Mouse (Mus musculus): Measurements from ENCODE around the gene Polr2f.
A peak's percentile ranks its signal among the peaks of the same experiment; 100 is the strongest.

The Polr2f gene

DNA sequence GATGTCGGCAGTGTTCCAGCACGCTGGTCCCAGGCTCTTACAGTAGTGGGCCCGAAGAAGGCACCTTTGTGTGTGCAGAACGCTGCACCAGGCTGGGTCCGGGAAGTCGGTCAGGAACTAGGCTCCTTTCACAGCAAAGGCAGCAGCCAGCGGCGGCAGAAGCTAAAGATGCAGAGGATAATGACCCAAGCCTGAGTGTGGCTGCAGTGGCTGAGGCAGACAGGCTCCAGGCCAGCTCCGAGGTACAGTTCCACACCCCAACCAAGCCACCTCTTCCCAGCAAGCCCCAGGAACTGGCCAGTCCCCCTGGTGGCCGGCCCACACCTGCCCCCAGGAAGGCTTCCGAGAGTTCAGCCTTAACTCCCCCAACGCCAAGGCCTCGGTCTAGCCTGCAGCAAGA lies 18.3 kb upstream of the Polr2f start:
- DNase-seq = no peak

GRCm38 (mm10) chr15:79123751-79124150 lies 17.1 kb upstream of the Polr2f start:
- no peak for DNase-seq

- DNase-seq = no peak
These were observed 16.4 kb upstream of the Polr2f start for GRCm38 (mm10) chr15:79124331-79124875.

DNA sequence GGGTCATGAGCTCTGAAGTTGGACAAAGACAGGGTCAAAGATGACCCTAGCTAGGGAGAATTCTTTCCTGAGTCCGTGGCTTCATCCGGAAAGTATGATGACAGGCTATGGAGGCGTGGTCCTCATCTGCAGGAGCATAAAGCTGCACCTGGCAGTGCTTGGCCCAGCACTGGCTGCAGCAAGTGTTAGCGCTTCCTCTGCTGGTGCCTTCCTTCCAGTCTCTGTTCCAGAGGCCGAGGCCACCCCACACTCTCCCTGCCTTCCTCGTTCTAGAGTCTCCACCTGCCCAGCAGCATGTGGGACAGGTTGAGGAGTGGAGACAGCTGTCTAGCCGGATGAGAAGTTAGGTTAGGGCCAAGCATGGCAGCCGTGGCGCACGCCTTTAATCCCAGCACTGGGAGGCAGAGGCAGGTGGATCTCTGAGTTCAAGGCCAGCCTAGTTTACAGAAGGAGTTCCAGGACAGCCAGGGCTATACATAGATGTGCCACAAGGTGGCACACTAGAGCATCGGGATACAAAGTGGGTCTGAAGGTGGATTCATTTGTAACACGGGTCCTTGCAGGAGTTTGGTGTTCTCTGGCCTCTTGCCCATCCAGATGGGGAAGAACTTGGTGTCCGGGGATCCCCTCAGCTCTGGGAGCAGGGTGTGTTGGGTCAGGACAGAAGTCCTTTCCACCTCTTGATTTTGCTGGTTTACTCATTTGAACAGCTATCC lies 14.4 kb upstream of the Polr2f start:
- DNase-seq = peak; percentile 38

GRCm38 (mm10) chr15:79127101-79127500 lies 13.7 kb upstream of the Polr2f start:
- no peak for DNase-seq

- no peak for DNase-seq
These were observed 12.6 kb upstream of the Polr2f start for GRCm38 (mm10) chr15:79128208-79128607.

DNA sequence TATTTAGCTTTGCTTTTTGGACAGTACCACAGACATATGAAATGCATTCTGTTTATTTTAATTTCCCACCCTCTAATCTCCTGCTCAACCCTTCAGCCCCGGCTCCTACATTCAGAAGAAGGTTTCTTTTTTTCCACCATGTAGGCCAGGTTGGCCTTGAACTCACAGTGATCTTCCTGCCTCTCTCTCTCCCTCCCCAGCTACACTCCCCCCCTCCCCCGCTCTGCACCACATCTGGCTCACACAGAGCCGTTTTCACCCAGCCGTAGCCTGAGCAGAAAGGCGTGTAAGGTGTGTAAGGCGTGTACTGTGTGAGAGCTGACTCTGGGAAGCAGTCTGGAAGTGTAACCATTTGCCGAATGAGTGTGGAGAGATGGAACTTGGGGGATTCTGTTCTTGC lies 11.5 kb upstream of the Polr2f start:
- DNase-seq = no peak

DNA sequence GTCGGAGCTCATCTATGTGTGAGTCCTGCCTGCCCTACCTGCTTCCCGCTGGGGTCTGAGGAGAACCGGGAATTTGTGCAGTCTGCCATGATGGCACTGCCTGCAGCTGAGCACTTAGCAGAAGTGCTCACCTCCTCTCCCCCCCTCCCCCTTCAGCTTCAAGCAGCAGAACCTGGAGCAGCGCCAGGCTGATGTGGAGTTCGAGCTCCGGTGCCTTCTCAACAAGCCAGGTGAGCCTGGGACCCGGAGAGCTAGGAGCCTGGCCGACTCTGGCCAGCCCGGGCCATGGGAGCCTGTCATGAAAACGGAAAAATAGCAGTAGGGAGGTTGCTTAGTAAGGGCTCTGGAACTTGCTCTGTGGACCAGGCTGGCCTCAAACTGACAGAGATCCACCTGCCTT lies 10.0 kb upstream of the Polr2f start:
- DNase-seq = no peak

GRCm38 (mm10) chr15:79131442-79131841 lies 9.4 kb upstream of the Polr2f start:
- DNase-seq = no peak

DNA sequence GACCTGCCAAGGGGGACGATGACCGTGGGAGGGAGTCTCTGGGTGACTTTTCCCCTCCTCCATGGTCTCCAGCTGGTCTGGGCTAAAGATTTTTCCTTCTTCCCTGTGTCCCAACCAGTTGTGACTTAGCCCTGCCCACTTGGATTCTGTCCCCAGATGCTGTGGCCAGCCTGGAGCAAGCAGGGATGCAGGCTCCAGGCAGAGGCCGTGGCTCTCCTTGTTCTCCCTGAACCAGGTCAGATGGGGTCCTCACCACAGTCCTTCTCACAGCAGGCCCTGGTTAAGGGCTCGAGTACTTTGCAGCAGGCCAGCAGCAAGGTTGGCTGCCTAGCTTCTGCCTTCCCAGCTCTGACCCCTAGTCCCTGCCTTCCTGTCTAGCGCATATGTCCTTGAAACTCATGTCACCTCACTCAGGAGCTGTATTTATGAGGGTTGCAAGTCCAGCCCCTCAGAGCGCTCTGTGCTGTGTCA lies 7.6 kb upstream of the Polr2f start:
- DNase-seq = no peak

- DNase-seq = no peak
These were observed 6.1 kb upstream of the Polr2f start for GRCm38 (mm10) chr15:79134496-79135270.

GRCm38 (mm10) chr15:79135332-79135731 lies 5.5 kb upstream of the Polr2f start:
- no peak for DNase-seq

DNA sequence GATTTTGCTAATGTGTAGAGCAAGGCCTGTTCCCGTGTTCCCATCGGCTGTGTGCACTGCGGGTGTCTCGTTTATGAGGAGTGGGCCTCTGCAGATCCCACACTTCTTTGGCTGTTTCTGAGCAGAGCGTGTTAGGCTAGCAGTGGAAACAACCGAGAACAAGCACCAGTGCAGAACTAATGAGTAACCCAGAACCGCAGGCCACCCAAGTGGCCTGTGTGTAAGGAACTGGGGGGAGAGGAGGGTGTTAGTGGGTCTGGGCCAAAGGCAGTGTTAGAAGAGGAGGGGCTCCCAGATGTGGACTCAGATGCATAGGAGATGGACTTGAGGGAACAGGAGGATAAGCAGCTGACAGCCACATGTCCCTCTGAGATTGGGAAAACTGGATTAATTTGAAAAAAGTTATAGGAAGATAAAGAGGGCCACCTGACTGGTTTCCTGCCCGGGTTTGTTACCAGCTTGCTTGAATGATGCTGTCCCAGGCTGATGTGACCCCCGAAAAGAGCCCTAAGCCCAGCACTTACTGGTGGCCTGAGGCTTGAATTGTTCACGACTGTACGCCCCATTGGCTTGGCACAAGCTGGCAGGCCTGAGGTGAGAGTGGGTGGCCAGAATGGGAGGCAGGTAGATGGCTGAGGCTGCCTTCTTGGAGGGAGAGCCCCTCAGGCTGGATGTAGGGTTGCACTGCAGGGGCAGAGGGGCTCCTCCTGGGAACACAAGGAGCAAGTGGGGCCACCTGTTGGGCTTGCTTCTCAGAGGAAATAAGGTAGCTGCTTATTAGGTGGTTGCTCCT lies 4.8 kb upstream of the Polr2f start:
- DNase-seq = no peak

GRCm38 (mm10) chr15:79139640-79140039 lies 1.2 kb upstream of the Polr2f start:
- DNase-seq = no peak

DNA sequence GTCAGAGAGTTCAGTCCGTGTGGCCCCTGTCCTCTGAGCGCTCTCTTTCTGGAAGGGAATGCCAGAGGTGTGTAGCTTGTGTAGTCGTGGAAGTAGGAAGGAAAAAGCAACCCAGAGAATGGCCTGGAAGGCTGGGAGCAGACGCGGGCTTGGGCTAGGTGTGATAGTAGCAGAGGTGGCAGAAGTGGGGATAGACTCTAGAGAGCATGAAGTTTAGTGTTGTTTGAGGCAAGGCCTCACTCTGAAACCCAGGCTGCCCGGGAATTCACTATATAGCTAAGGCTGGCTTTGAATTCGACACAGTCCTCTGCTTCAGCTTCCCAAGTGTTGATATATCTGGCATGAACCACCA lies 733 bp downstream of the Polr2f start:
- no peak for DNase-seq

GRCm38 (mm10) chr15:79143316-79143715 lies 2.5 kb downstream of the Polr2f start:
- no peak for DNase-seq

GRCm38 (mm10) chr15:79144021-79144420 lies 3.2 kb downstream of the Polr2f start:
- DNase-seq = no peak

- no peak for DNase-seq
These were observed 4.7 kb downstream of the Polr2f start for GRCm38 (mm10) chr15:79145522-79145921.

DNA sequence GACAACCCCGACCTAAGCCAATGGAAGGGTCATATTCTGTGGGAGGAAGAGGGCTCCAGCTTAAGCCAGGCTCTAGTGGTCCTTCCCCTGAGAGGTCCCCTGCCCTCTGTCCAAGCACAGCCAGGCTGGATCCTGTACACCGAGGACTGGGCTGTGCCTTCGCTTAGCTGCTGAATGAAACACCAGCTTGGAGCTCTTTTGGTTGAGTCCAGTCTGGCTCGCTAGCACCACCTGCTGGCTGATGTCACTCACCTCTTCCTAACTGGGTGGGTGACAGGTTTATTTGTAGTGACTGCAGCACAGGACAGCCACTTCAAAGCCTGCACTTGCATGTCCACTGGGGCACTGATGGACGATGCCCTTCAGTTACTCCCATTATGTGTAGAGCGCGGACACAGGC lies 7.7 kb downstream of the Polr2f start:
- peak; percentile 93 for DNase-seq

GRCm38 (mm10) chr15:79151881-79152280 lies 11.1 kb downstream of the Polr2f start:
- no peak for DNase-seq

DNA sequence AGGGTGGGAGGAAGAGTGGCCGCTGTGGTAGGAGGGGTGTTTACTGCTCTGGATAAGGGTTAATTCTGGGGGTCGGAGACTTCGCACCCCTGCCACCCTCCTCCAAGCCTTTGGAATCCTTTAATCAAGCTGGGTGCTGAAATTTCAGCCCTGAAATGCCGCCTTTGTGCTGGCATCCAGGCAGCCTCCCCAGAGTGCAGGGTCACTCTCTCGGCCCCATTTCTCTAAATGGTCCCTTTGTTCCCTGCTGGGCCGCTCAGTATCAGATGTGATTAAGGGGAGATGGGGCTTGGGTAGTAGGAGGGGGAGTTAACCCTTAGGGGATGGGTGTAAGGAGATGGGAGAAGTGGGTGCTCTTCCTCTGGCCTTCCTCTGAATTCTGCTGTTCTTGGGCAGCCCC lies 11.9 kb downstream of the Polr2f start:
- DNase-seq = no peak

- no peak for DNase-seq
These were observed 14.8 kb downstream of the Polr2f start for GRCm38 (mm10) chr15:79155572-79155971.

DNA sequence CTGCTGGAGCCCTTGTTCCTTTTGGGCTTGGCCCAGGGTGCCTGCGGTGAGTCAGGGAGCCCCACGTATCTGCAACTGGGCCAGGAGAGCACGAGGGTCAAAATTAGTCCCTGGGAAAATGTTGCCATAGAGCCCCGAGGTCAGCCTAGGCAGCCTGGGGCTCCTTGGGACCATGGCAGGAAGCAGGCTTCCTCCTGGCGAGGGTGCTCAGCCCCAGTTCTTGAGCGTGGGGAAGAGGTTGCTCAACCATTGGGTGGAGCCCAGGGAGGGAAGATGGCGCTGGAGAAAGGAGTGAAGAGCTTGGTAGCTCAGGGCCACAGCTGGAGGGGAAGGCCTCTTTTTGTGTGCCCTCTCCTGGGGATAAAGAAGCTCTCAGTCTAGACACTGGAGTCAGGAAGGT lies 21.5 kb downstream of the Polr2f start:
- DNase-seq = no peak
